Mouse (Mus musculus): ENCODE data around the gene Pygo2.

The Pygo2 gene

GRCm38 (mm10) chr3:89456726-89457665 lies 27.0 kb downstream of the Pygo2 start:
- no peak for DNase-seq (ENCODE audit: low read depth)

- peak; percentile 56 for DNase-seq (ENCODE audit: low read depth)
Measured at GRCm38 (mm10) chr3:89458372-89458964, 28.5 kb downstream of the Pygo2 start.

DNA sequence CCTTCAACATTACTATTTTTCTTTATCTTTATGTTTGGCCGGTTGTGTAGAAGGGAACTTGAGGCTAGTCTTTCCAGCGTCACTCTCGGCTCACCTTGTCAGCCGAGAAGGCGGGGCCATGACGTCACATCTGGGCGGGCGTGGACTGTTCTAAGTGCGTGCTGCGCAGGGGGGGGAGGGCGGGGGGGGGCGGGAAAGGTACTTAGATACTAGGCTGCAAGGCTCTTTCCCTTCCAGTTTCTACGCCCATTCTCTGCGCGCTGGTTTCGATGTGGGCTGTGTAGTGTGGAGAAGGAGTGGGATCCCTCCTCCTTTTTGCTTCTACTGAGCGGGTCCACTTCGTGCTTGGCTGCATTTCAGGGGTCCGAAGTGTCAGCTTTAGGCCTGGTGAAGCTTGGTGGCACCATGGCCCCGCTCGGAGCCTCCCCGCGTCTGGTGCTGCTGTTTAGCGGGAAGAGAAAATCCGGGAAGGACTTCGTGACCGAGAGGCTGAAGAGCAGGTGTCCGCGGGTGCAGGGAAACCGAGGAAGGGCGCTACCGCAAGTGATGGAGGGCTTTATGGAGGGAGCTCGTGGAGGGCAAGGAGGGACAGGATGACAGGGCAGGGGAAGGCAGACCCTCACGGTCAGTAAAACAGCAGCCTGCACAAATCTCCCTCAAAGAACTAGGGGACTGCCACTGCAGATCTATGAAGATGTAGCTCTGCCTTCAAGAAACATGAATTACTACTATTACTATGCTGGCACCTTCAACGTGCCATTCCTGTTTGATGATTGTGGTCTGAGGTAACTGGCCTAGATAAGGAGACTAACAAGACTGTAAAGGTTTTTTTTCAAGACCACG lies 29.2 kb downstream of the Pygo2 start:
- DNase-seq (ENCODE audit: low read depth): no peak

GRCm38 (mm10) chr3:89468268-89468667 lies 38.3 kb downstream of the Pygo2 start:
- peak; percentile 38 for DNase-seq (ENCODE audit: low read depth)

- no peak for DNase-seq (ENCODE audit: low read depth)
Measured at GRCm38 (mm10) chr3:89472280-89472679, 42.3 kb downstream of the Pygo2 start.

GRCm38 (mm10) chr3:89473838-89474237 lies 43.8 kb downstream of the Pygo2 start:
- peak; percentile 53 for DNase-seq (ENCODE audit: low read depth)

DNA sequence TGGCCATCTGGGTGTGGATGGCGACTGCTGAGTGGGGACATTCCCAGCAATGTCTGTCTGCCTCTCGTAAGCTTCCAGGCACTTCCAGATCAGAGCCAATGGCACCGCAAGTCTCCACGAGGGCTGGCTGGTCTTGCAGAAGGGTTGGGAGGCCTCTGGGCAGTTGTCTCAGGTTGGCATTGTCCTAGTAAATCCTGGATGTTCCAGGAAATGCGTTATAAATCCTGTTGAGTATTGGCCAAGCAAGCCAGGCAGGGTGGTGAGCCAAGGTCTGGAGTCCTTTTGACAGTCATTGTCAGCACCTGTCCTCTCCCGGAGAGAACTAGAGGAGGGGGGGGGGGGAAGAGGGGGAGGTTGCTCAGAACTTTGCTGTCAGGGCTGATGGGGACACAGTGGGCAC lies 49.0 kb downstream of the Pygo2 start:
- DNase-seq (ENCODE audit: low read depth): no peak

GRCm38 (mm10) chr3:89481488-89481887 lies 51.5 kb downstream of the Pygo2 start:
- no peak for DNase-seq (ENCODE audit: low read depth)

DNA sequence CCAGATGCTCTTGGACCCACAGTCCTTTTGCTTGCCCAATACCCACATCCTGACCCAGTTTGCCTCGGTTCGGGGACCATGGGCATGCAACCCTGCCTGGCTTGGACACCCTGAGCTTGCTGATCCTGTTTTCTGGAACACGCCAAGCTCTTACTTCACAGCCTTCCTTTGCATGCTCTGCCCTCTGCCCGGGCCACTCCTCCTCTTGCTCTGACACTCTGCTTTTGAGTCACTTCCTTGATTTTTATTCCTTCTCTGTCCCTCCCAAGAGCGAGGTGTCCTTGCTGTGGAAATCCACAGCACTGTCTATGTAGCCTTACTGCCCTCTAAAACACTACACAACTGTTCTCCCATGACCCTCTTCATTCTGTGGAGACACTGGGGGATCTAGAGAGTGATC lies 52.2 kb downstream of the Pygo2 start:
- no peak for DNase-seq (ENCODE audit: low read depth)
